Mouse (Mus musculus): ENCODE data around the gene G6pc2.

G6pc2 gene

DNA sequence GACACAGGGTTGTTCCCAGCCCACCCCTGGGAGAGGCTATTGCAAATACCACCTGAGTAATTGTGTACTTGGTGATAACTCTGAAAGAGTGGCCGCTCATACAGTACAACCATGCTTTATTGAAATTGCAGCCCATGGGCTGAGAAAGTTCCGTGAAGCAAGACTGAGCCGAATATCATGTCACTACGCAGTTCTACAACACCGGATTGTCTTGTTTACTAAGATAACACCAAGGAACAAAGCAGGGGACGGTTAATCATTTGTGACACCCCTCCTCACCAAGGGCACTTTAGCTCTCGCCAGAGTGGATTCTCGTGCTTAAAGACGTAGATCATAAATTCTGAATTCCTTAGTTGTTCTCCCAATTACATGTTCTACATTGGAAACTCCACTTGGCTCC is 28.4 kb downstream of the G6pc2 start:
- no peak for DNase-seq (ENCODE audit: low read depth, low spot score)

DNA sequence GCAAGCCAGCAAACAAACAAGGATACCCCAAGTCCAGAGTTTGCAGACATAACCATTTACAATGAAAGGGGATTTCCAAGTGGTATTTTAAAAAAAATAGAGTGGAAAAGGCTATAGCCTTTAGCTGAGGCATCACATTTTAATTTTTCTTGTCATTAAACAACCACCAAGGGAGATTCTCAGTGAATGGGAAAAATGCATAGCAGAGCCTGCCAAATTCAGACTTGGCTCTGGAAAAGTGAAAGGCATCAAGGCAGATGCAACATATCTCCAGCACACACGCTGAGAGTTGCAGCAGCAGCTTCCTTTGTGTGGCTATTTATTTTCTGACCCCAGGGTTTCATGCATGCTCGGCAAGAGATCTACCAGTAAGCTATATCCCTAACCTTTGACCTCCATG is 34.1 kb downstream of the G6pc2 start:
- DNase-seq (ENCODE audit: low read depth, low spot score) = no peak

DNA sequence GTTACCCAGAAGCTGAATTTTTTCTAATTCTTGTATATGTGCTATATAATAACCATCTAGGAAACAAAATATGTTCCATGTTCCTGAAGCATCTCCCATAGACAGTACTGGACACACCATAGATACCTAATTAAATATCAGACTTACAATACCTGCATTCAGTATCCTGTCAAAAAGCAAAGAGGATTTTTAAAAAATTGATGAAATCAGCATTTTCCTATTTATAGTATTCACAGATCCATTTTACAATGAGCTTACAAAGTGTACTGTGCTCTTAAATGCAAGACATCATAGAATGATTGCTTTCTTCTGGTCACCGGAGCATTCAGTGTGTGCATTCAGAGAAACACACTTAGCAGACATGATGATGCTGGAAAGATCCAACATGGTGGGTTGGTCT is 36.2 kb downstream of the G6pc2 start:
- no peak for DNase-seq (ENCODE audit: low read depth, low spot score)

DNA sequence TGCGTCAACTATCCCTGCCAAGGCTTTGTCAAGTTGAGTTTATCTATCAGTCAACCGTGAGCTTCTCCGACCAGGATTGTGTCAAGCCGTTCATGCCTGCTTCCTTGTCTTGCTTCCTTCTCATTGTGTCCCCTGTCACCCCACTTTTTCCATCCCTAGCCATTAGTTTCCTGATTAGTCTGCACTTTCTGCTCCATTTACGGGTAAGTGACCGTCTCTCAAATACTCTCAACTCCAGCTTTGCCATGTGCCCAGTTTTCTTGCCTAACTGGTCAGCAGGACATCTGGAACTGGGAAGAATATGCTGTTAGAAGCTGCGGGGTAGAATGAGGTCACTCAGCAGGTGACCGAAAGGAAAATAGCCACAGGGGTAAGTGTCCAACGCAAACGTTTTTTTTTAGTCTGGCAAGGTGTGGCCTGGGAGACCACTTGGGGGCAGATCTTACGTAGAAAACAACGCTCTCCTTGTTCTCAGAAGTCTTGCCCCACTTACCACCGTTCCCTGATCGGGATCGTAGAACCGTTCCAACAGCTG is 37.4 kb downstream of the G6pc2 start:
- DNase-seq (ENCODE audit: low read depth, low spot score) = no peak

DNA sequence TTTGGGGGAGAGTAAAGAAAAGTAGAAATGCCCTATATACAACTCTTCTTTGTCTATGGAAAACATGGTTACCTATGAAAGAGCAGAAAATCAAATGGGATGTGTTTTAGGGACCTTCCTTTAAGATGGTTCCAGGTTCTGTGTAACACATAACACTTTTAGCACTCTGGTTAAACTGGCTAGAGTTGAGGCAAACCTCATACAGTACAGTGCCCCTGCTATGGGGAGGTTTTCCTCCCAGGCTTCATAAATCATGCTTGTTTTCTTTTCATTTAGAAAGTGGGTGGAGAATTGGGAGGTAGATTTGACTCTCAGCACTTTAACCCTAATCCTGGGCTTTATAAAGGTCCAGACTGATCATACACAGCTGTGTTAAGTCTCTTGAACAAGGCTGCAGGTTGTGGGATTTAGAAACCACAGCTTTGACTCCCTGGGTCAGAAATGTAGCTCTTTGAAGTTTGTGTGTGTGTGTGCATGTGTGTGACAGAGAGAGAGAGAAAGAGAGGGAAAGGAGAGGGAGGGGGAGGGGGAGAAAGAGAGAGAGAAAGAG is 53.3 kb downstream of the G6pc2 start:
- DNase-seq (ENCODE audit: low read depth, low spot score) = no peak

DNA sequence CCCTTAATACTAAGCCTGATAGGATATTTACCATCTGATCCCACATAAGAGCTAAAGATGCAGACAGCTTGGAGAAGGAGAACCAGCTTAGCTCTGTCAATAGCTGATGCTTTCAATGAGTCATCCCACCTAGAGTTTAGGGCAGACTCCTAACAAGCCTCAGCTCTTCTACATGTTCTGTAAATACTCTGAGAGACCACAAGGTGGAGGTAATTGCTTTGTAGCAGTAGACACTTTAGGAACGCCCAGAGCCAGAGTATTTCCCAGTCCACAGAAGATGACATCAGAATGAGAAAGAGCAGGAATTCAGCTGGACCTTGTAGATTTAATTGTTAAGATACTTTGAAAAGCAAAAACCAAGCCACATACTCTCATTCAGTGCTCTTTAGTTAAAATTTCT is 65.0 kb downstream of the G6pc2 start:
- peak; percentile 68 for DNase-seq (ENCODE audit: low read depth, low spot score)
